Mouse (Mus musculus): ENCODE measurements at regions not wholly inside any gene's neighbourhood (a gene's known extent, or its start where the extent isn't known, plus 50 kb on each side); places are given as distances from the start of the nearest gene placed in this dataset.
A peak's percentile ranks its signal among the peaks of the same experiment; 100 is the strongest.

- DNase-seq: peak; percentile 27
Measured at GRCm38 (mm10) chr16:24137266-24138033, 148.8 kb upstream of the Bcl6 start.

GRCm38 (mm10) chr16:24136483-24137148 is 148.0 kb upstream of the Bcl6 start:
- no peak for DNase-seq

DNA sequence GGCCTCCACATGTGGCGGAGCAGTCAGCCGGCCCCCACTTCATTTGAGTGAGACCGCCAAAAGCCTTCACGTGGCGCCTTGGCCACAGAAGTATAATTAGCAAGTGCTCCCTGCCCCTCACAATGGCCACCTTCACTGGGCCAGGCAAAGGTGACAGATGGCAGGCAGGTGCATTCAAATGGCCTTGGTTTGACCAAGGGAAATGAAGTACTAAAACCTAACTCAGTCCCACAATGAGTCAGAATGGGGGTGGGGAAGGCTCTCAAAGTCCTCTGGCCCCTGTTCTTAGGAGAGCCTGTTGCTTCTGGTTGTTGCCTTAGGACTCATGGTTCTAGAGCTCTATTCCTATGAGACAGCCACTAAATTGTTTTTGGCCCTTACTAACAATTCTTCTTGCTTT is 147.2 kb upstream of the Bcl6 start:
- no peak for DNase-seq

- no peak for DNase-seq
Measured at GRCm38 (mm10) chr16:24135351-24135750, 146.7 kb upstream of the Bcl6 start.

DNA sequence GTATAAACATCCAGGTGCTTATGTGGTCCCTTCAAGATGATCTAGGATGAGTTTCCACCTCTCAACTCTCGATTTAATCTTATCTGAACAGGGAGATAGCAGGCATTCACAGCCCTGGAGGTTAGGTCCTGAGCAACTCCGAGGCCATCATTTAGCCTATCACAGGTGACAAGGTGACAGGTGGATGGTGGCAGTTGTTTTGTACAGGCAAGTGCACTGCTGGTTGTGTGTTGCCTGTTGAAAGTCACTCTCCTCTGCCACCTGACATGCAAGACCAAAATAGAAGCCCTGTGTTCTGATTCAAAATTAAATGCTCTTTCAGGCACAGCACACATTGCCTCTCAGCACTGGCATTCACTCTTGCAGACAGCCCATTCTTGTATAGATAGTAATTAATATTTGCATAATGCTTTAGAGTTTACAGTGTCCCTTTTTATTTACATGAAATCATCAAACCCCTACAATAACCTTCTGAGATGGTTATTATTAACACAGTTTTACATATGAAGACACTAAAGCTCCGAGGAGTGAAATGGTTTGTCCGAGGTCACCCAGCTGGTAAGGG is 145.9 kb upstream of the Bcl6 start:
- DNase-seq: no peak

DNA sequence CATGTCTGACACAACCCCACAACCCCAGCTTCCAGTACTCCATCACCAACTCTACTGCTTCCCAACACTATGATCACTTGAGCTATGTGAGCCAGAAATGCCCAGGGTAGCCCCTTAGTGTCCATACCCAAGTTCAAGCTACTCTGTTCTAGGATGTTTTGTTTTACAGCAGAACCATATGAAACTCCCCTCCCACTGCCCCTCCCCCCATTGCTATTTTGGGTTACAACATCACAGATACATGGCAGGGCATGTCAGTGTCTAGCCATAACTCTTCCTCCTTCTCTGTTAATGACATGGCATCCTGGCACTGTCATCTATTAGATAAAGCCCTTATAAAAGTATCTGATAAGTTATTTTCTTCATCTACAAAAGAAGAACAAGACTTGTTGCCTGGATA is 142.0 kb upstream of the Bcl6 start:
- no peak for DNase-seq

DNA sequence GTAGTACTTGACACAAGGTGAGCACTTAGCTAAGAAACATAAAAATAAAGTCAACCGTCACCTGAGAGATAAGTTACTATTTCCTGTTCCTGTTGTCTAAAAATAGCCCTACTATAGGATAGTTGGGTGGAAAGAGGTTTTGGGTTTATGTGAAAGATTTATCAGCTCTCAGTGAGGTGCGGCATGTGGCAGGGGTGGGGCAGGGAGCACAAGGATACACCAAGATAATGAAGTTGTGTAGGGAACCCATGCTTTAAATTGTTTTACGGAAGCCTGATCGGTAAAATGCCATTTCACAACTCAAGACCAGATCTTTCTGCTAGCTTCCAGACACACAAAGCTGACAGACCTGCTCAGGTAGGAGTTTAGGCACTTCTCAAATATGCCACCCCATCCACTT is 141.0 kb upstream of the Bcl6 start:
- no peak for DNase-seq

DNA sequence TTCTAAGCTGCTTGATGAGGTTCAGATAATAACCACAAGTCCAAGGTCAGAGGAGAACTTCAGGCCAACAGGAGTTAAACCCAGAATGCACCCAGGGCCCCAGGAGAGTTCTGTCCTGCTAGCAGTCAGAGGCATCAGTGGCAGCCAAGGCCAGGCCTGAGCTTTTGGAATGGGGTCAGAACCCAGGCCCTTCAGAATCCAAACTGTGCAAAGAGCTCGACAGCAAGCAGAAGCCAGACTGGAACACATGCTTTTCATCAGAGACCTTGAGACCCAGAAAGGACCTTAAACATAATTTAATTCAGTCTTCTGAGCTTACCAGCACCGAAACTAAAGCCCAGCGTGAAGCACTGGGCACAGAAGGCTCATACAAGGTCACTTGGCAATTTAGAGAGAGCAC is 139.9 kb upstream of the Bcl6 start:
- DNase-seq: peak; percentile 23

GRCm38 (mm10) chr16:24124766-24125165 is 136.1 kb upstream of the Bcl6 start:
- DNase-seq: no peak

GRCm38 (mm10) chr16:24124083-24124482 is 135.4 kb upstream of the Bcl6 start:
- no peak for DNase-seq

DNA sequence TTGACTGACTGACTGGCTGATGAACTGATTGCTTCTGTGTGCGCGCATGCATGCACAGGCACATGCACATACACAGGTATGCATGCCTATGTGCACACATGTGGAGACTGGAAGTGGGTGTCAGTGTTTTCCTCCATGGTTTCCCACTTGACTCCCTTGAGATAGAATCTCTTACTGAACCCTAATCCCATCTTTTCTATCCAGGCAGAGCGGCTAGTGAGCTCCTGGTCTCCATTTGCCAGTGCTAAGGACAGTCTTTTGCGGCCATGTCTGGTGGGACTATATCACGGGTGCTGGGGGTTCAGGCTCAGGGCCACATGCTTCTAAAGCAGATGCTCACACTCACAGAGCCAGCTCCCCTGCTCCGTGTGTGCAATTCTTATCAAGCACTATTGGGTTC is 133.0 kb upstream of the Bcl6 start:
- DNase-seq: no peak

DNA sequence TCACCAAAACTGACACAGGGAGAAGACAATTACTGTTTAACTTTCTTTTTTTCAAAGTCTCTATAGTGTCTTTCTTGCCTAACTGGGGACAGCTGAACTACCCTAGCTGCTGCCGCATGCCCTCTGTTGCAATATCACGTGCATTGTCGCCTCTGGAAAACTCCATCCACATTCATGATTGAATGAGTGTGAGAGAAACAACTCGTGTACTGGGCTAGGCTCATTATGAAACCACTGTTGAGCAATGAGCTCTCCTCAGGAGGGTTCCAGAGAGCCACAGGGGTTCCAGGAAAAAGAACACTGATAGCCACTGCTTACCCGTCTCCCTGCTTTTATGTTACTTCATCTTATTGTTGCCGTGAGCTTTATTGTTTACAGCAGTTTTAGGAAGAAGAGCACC is 132.2 kb upstream of the Bcl6 start:
- DNase-seq: no peak

DNA sequence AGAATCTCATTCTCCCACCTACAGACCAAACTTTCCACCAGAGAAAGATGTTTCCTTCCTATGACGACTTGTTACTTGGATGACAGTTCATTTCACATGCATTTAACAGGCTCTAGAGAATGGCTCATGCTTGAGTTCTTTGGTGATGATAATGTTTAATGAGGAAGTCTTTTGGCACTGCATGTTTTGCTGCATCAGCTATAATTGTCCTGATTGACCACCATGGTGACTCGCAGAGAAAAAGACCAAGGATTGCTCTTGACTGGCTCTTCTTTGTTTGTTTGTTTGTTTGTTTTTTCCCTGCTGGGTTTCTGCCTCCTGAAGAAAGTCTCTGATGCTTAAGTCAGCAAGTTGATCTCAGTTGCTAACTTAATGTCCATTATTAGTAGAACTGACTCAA is 129.8 kb upstream of the Bcl6 start:
- DNase-seq: no peak

DNA sequence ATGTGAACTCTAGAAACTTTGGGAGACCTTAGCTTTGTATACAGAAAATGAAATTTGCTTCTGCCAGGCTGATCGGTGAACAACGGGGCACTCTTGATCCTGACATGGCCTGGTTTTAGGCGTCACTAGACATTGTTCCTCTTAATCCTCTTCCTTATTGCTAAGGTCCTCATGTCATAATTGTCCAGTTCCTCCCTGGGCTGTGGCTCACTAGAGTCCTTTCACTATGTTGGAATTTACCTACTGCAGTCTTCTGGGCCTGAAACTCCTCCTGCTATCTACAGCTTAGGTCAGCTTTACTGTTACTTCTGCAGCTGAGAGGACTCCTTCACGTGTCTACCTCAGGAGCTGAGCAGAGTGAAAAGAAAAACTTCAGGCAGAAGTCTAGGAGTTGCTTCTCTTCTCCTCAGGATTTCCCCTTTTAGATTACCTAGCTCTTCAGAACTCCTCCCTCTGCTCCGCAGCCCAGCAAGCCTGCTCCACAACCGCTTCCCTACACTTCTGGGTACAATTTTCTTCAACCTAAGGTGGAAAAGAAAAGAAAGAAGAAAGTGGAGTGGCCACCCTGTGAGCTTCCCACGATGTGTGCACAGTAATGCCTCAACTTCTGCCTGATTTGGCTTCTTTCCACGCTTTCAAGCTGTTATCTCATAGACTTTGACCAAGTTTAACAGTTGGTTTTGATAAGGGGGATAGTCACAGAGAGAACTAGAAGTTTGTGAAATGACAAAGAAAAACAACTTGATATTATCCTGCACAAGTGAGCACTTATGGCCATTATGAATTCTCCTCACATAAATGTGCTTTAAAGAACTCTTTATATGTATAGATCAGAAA is 114.4 kb upstream of the Bcl6 start:
- no peak for DNase-seq

- DNase-seq: no peak
Measured at GRCm38 (mm10) chr16:24097596-24097995, 108.9 kb upstream of the Bcl6 start.

DNA sequence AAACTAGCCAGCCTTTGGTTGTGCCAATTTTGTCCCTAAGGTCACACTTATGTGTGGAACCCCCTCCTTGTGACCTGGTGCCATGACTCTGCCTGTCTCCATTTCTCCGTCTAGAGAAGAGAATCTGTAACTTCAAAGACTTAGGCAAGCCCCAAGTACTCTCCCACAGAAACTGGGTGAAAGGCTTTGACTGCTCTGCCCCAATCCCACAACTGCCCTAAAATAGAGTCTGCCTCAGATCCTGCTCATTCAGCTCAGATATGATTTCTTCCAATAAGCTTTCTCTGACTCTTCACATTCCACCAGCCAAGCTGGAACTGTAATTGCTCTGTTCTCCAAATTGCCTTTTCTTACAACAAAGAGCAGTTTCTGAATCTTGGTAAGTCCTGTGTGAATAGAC is 107.4 kb upstream of the Bcl6 start:
- DNase-seq: no peak

DNA sequence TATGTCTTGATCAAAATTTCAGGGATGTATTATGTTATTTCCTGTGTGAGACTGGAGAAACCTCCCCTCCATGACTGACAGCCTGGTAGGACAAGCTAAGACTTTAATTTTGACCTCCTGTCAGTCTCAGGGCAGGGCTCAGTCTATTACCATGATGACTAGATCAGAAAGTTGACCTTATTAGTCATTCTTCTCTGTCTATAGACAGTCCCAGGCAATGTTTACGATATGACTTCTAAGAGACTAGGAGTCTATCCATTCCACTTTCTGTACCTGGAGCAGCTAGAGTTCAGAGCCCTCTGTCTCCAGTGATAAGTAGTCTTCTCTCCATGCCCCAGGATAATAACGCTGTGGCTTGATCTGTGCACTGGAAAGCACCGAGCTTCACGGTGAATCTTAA is 107.0 kb upstream of the Bcl6 start:
- DNase-seq: no peak

GRCm38 (mm10) chr16:24094566-24094965 is 105.9 kb upstream of the Bcl6 start:
- DNase-seq: no peak

DNA sequence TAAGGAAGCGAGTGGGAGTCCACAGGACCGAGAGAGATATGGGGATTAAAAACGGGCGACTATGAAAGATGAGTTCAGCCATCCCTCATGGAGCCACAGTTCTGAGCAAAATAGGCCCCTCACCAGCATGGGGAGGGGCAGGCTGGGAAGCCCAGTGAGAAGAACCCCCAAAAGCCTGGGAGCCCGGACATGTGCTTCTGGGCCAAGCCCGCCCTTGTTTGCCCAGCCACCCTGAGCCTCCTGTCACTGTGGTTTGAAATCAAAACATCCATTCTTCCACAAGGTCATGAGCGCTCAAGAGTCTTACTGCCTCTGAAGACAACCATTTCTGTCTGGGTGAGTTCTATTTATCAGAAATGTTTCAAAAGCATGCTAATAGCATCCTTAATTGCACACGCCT is 105.0 kb upstream of the Bcl6 start:
- DNase-seq: no peak

GRCm38 (mm10) chr16:24092616-24093525 is 104.2 kb upstream of the Bcl6 start:
- DNase-seq: no peak

DNA sequence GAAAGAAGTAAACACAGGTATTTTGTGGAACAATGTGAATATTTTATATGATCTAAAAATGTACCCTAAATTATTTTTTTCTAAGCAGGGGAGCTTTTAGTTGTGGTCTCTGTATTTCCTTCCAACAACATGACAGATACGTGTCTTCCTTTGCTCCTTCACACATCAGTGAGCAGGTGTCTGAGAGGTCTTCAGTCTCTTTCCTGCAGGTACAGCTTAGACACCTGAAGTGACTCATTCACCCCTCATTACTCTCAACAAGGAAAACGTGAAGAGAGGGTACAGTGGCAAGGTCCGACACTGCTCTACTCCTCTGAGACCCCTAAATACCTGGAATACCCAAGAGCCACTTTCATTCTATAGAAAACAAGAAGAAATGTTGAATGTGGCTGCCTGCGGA is 103.5 kb upstream of the Bcl6 start:
- no peak for DNase-seq

GRCm38 (mm10) chr16:24090981-24091380 is 102.3 kb upstream of the Bcl6 start:
- DNase-seq: no peak

Data from kidney, adult 9 months (tissue).